Mouse (Mus musculus): ENCODE results near the gene Rhobtb1. TPM values are rescaled to one million over a fixed set of nuclear protein-coding genes. Genes with fewer than 3 reads are reported as not detected.

The Rhobtb1 gene
- total RNA-seq, 2 experiments from 2014 or later: 1.4 TPM; not detected in 1

DNA sequence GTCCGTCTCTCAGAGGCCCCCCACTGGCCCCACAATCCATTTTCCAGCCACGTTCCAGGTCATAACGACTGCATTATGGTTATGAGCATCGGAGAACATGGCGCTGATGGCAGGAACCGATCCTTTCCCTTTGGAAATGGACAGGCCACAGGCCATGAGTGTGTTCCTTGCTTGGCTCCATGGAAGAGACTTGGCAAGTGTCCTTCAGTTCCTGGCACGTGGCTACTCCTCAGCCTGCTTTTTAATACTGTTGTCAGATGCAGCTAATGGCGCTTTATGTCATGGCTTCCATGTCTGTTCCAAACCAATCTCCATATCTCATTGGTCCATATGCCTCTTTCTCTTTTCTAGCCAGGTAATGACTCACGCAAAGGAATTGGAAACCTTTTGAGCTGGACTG lies 86.5 kb downstream of the Rhobtb1 start:
- no peak for ATAC-seq (replicated peaks; ENCODE audit: low FRiP score, poor library complexity, severe bottlenecking)

DNA sequence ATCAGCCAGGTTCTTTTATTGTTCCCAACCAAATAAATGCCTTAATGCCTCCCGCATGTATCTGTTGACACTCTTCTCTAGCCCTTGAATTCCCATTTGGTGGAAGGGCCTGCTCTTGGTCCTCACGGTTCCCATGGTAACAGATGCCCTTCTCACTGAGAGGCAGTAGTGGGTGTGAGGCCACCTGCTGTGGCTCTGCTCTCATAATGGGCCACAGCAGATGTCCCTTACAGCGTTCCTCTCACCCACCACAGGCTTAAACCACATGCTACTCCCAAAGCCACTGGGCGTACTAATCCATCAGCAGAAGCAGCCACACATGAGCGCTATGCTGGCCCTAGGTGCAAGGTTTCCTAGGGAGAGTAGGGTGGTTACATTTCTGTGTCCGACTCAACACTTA lies 87.1 kb downstream of the Rhobtb1 start:
- no peak for ATAC-seq (replicated peaks; ENCODE audit: low FRiP score, poor library complexity, severe bottlenecking)

DNA sequence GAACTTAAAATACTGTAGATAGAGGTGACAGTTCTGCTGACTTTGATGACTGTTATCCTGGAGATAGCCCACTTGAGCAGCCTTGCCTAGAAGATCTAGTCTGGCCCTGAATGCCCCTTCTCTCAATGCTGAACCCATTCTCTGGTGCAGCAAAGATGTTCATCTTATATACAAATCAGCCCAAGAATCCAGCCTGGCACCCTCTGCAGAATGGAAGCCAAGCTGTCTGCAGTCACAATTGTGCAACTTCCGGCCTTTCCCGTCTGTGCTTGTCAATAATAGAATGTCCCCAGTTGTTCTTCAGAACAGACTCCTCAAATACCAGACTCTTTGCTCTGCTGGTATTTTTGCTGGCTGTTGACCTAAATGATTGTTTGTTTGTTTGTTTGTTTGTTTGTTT lies 89.3 kb downstream of the Rhobtb1 start:
- no peak for ATAC-seq (replicated peaks; ENCODE audit: low FRiP score, poor library complexity, severe bottlenecking)

DNA sequence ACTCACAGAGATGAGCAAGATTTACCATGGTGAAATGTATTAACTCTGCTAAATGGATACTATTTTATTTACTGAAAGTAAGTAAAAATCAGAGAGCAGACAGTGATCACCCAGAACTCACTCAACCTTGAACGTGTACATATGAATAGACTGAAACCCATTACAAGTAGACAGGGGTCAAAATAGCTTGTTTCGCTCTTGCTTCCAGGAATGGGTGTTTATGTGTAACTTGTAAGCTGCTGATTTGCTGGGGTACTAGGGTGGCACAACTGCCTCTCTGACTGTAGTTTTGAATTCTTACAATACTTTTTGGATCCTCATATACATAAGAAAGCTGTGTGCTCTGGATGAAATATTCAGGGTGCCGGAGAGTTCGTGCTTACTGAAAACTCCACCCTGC lies 93.9 kb downstream of the Rhobtb1 start:
- no peak for ATAC-seq (replicated peaks; ENCODE audit: low FRiP score, poor library complexity, severe bottlenecking)

- no peak for ATAC-seq (replicated peaks; ENCODE audit: low FRiP score, poor library complexity, severe bottlenecking)
Measured at GRCm38 (mm10) chr10:69245906-69246668, 94.9 kb downstream of the Rhobtb1 start.

GRCm38 (mm10) chr10:69246762-69247161 lies 95.5 kb downstream of the Rhobtb1 start:
- ATAC-seq (replicated peaks; ENCODE audit: low FRiP score, poor library complexity, severe bottlenecking): no peak

DNA sequence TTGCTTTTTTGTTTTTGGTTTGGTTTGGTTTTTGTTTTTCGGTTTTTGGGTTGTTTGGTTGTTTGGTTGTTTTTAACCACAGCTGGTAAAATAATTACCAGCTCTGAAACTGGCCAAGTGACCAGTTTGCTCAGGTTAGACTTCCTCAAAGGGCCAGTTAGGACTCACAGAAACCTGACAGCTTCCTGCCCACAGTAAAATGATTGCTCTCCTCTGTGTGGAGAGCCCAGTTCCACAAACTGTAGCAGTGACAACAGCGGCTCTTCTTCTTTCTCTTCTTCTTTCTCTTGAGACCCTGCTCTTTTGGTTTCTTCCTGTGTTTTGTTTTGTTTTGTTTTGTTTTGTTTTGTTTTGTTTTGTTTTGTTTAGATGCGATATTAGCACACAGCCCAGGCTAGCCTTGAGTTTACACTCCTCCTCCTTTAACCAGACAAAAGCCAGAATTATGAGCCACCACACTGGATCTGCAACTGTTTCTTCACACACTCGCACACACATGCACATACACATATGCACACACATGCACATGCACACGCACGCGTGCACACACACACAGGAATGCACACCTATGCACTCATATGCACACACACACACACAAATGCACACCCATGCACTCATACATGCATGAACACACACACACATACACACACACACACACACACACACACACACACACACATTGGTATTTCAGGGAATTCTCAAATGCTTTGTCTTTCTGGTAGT lies 96.2 kb downstream of the Rhobtb1 start:
- ATAC-seq (replicated peaks; ENCODE audit: low FRiP score, poor library complexity, severe bottlenecking): no peak

- ATAC-seq (replicated peaks; ENCODE audit: low FRiP score, poor library complexity, severe bottlenecking): no peak
Measured at GRCm38 (mm10) chr10:69248261-69249160, 97.3 kb downstream of the Rhobtb1 start.

DNA sequence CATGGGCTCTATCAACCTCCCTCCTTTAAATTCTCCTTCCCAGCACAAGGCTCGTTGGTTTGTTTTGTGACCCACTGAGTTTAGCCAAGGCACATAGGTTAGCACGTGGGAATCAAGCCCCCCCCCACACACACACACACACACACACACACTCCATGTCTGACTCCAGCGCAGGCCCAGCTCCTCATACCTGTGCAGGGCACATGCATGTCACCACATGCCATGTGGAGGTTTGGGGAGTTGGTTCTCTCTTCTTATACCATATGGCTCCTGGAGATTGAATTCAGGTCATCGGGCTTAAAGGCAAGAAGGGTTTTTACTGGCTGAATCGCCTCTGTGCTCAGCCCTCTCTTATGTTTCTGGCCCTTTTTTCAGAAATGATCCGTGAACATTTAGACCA lies 100.0 kb downstream of the Rhobtb1 start:
- ATAC-seq (replicated peaks; ENCODE audit: low FRiP score, poor library complexity, severe bottlenecking): no peak

DNA sequence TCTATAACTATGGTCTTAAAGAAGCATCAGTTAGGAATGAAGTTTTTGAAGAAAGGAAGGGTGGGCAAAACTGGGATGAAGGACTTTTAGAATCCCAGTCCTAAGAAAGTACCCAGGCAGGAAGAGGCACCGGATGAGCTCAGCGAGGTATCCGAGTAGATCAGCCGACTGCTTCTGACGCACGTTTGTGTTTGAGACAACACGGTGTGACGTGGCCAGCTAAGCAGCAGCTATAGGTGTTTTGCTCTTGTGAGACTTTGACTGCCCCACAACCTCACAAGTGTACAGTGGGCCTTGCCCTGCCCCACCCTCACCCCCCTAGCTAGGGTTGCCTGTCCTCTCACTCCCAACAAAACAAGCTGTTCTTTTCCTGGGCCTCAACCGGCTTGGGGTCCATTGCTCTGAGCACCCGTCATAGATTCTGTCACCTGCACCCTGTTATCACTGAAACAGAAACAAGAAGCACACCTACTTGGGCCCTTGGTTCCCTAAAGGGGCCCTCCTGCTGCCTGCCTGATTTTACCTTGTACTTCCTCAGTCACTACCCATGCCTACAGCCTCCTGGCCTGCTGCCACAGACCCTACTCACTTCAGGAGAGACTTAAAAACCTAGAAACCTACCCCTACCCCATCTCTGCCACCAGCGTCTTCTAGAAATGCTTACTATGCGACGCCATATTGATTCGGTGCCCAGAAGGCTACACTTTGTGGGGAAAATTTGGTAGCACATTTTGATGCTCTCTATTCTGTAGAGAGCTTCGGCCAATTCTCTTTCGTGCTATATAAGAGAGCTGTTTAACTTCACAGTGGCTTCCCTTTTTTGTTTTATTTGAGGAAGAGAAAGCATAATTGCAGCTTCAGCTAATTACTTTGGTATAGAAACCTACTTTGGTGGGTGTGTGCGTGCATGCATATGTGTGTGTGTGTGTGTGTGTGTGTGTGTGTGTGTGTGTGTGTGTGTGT lies 101.2 kb downstream of the Rhobtb1 start:
- ATAC-seq (replicated peaks; ENCODE audit: low FRiP score, poor library complexity, severe bottlenecking): no peak

- ATAC-seq (replicated peaks; ENCODE audit: low FRiP score, poor library complexity, severe bottlenecking): no peak
Measured at GRCm38 (mm10) chr10:69253075-69253685, 101.9 kb downstream of the Rhobtb1 start.

DNA sequence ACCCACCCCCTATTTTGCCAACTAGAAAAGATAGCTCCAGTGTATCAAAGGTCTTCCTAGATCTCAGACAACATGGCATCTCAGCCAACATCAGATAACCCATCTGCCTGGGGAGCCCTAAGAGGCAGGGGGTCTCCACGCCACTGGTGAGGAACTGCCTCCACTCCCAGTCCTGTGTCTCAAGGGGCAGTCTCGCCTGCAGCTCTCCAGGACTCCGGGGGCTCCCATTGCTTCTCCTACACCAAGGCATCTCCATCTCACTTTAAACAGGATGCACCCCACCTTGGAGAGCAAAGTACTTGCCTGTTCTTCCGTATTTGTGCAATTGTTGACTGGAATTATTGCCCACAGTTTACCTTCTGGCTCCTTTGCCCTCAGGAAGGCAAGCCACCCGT lies 102.4 kb downstream of the Rhobtb1 start:
- ATAC-seq (replicated peaks; ENCODE audit: low FRiP score, poor library complexity, severe bottlenecking): no peak

- no peak for ATAC-seq (replicated peaks; ENCODE audit: low FRiP score, poor library complexity, severe bottlenecking)
Measured at GRCm38 (mm10) chr10:69254390-69254847, 103.2 kb downstream of the Rhobtb1 start.

- no peak for ATAC-seq (replicated peaks; ENCODE audit: low FRiP score, poor library complexity, severe bottlenecking)
Measured at GRCm38 (mm10) chr10:69255594-69255993, 104.4 kb downstream of the Rhobtb1 start.

- no peak for ATAC-seq (replicated peaks; ENCODE audit: low FRiP score, poor library complexity, severe bottlenecking)
Measured at GRCm38 (mm10) chr10:69257592-69258133, 106.4 kb downstream of the Rhobtb1 start.

DNA sequence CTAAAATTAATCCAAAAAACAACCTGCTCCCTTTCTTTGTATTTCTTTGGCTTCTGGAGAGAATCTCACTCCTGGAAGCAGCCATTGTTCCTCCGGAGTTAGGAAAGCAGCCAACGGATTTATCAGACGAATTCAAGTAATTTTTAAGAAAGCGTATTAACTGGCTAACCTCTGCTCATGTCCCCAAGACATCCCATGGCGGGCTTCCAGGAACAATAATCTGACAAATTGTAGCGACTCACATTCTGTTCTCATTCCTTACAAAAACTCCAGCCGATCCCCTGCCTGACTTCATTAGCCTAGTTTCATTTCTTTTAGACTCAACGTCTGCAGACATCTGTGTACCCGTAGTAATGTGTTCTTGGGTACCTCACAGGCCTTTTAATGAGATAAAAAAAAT lies 107.4 kb downstream of the Rhobtb1 start:
- ATAC-seq (replicated peaks; ENCODE audit: low FRiP score, poor library complexity, severe bottlenecking): no peak

DNA sequence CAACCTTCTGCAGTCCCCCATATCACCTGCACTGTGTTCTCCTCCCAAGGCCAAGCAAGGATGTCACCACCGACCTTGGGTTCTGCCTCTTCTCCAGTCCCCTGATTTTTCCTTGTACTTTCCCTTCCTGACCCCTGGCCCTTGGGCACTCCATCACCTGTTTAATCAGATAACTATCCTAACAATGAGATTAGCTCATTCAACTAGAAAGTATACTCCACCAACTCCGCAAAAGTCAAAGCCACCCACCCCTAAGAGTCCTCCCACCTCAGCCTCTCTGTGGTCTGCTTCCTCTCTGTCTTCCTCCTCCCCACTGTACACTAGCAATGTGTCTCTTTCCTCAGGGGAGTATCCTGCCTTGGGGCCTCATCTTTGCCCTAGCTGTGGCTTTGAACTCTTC lies 107.9 kb downstream of the Rhobtb1 start:
- ATAC-seq (replicated peaks; ENCODE audit: low FRiP score, poor library complexity, severe bottlenecking): no peak

GRCm38 (mm10) chr10:69259929-69260328 lies 108.7 kb downstream of the Rhobtb1 start:
- no peak for ATAC-seq (replicated peaks; ENCODE audit: low FRiP score, poor library complexity, severe bottlenecking)
